Mouse (Mus musculus): ENCODE results near the gene Csrnp2. TPM values are rescaled to one million over a fixed set of nuclear protein-coding genes. Genes with fewer than 3 reads are reported as not detected.

Csrnp2 gene
- polyA plus RNA-seq, 1 experiment, result 8.7 TPM

DNA sequence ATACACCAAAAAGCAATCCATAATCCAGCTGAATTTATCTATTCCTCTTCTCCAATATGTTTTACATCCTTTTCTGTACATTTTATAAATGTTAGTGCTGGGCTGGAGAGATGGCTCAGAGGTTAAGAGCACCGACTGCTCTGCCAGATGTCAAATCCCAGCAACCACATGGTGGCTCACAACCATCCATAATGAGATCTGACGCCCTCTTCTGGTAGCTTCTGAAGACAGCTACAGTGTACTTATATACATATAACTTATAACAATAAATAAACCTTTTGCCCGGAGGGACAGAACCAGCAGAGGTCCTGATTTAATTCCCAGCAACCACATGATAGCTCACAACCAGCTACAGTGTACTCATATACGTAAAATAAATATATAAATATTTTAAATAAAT, 46.7 kb downstream of the Csrnp2 start:
- TF ChIP-seq CTCF (IDR thresholded peaks at IDR 0.05; ENCODE audit: borderline replicate concordance, control insufficient read depth, extremely low read depth, insufficient read depth, low read length, poor library complexity), result no peak
- no peak for TF ChIP-seq POLR2A (IDR thresholded peaks at IDR 0.05; ENCODE audit: control insufficient read depth, extremely low read depth, insufficient read depth, low read length, poor library complexity)
- DNase-seq, result no peak
- Histone ChIP-seq H3K4me3 (ENCODE audit: control insufficient read depth, insufficient read depth, low read length) (no peak overlapping the region), H3K27me3 (ENCODE audit: control insufficient read depth, insufficient read depth, low read length) (no peaks in the 10 kb centered on the region), H3K27ac (ENCODE audit: control insufficient read depth, insufficient read depth, low read length) (no peak overlapping the region), H3K4me1 (replicated peaks; ENCODE audit: control insufficient read depth, insufficient read depth, low read length) (peaks cover 4% of the 10 kb centered on the region; the same call in 1 of the 2 replicates), H3K36me3 (ENCODE audit: control insufficient read depth, insufficient read depth, low read length) (no peaks in the 10 kb centered on the region)
- 97% methylated on average over 4 of the region's 4 CpGs for WGBS

DNA sequence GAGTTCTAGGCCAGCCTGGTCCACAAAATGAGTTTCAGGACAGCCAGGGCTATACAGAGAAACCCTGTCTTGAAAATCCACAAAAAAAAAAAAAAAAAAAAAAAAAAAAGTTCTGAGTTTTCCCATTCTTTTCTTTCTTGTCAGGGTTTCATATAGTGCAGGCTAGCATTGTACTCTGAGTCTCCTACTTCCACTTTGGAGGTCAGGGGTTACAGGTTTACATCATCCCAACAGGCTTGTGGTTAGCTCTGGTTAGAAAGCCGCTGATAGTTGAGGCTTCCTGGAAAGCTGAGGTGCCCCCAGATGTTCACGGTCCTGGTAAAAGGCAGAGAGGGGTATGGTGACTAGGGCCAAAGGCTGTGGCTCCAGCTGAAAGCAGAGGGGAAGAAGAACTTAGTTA, 48.4 kb downstream of the Csrnp2 start:
- WGBS, result 7% methylated on average over 2 of the region's 2 CpGs
- DNase-seq, result no peak

DNA sequence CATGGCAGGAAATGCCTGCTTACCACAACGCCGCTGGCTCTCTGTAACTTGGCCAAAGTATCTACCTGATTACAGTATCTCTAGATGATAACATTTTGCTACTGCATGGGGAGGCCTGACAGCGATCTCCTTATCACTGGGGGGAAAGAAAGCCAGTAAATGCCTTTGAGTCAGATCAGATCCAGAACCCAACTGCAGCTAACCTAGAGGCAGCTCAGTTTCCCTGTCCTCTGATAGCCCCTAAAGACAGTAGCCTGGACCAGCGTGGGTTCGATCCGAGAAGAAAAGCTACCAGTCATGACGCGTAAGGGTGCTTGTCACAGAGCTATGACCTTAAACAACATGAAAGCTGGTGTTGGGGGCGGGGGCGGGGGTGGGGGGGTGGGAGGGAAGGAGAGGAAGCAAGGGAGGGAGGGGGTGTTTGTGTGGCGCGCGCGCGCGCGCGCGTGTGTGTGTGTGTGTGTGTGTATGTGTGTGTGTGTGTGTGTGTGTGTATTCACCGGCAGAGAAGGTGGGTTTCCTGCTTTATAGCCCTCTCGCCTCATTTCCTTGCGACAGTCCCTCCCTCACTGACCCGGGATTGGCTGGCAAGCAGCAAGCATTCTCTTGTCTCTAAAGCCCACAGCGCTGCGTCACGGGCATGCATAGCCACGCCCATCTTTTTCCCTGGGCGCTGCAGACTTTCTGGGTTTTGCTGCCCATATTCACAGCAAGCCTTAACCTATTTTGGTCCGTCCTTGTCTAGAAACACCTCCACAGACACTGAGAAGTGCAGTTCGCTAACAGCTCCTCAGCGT, 52.0 kb downstream of the Csrnp2 start:
- Histone ChIP-seq H3K4me3 (ENCODE audit: control insufficient read depth, insufficient read depth, low read length) (peak overlapping the region; percentile 47), H3K27me3 (ENCODE audit: control insufficient read depth, insufficient read depth, low read length) (no peaks in the 10 kb centered on the region), H3K27ac (ENCODE audit: control insufficient read depth, insufficient read depth, low read length) (peak overlapping the region; percentile 89), H3K36me3 (ENCODE audit: control insufficient read depth, insufficient read depth, low read length) (no peaks in the 10 kb centered on the region), H3K4me1 (replicated peaks; ENCODE audit: control insufficient read depth, insufficient read depth, low read length) (peaks cover 17% of the 10 kb centered on the region)
- TF ChIP-seq POLR2A (IDR thresholded peaks at IDR 0.05; ENCODE audit: control insufficient read depth, extremely low read depth, insufficient read depth, low read length, poor library complexity), result peak; percentile 44; the same call in 1 of the 2 replicates
- TF ChIP-seq CTCF (IDR thresholded peaks at IDR 0.05; ENCODE audit: borderline replicate concordance, control insufficient read depth, extremely low read depth, insufficient read depth, low read length, poor library complexity), result no peak
- WGBS, result 3% methylated on average over 20 of the region's 31 CpGs
- peak; percentile 87 for DNase-seq

More for the DNA sequence above, 48.4 kb downstream of the Csrnp2 start:
- TF ChIP-seq CTCF (IDR thresholded peaks at IDR 0.05; ENCODE audit: borderline replicate concordance, control insufficient read depth, extremely low read depth, insufficient read depth, low read length, poor library complexity), result no peak
- TF ChIP-seq POLR2A (IDR thresholded peaks at IDR 0.05; ENCODE audit: control insufficient read depth, extremely low read depth, insufficient read depth, low read length, poor library complexity), result no peak
- H3K27ac ChIP-seq (ENCODE audit: control insufficient read depth, insufficient read depth, low read length), result no peak overlapping the region
- no peaks in the 10 kb centered on the region for H3K36me3 ChIP-seq (ENCODE audit: control insufficient read depth, insufficient read depth, low read length)
- H3K27me3 ChIP-seq (ENCODE audit: control insufficient read depth, insufficient read depth, low read length), result no peaks in the 10 kb centered on the region
- peaks cover 6% of the 10 kb centered on the region; the same call in 1 of the 2 replicates for H3K4me1 ChIP-seq (replicated peaks; ENCODE audit: control insufficient read depth, insufficient read depth, low read length)
- no peak overlapping the region for H3K4me3 ChIP-seq (ENCODE audit: control insufficient read depth, insufficient read depth, low read length)

DNA sequence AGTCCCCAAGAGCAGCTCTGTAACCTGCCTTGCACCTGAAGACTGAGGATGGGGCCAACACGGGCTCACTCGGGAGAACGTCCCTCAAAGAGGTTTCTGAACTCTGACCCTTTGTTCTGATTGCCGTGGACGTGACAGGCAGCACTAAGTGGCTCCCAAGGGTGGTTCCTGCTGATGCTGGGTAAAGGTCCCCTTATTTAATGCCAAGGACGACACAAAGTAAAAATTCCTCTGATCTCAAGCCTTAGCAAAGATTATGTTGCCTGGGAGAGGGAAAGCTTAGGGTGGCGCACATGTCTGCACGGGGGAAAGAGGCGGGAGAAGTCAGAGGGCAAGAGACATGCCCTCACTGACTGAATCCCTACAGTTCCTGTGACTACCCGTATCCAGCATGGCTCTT, 58.8 kb downstream of the Csrnp2 start:
- H3K4me1 ChIP-seq (replicated peaks; ENCODE audit: control insufficient read depth, insufficient read depth, low read length), result peaks cover 11% of the 10 kb centered on the region
- no peaks in the 10 kb centered on the region for H3K36me3 ChIP-seq (ENCODE audit: control insufficient read depth, insufficient read depth, low read length)
- no peak overlapping the region for H3K4me3 ChIP-seq (ENCODE audit: control insufficient read depth, insufficient read depth, low read length)
- no peak overlapping the region for H3K27ac ChIP-seq (ENCODE audit: control insufficient read depth, insufficient read depth, low read length)
- 91% methylated on average over 10 of the region's 10 CpGs for WGBS
- no peaks in the 10 kb centered on the region for H3K27me3 ChIP-seq (ENCODE audit: control insufficient read depth, insufficient read depth, low read length)
- TF ChIP-seq CTCF (IDR thresholded peaks at IDR 0.05; ENCODE audit: borderline replicate concordance, control insufficient read depth, extremely low read depth, insufficient read depth, low read length, poor library complexity) (no peak), POLR2A (IDR thresholded peaks at IDR 0.05; ENCODE audit: control insufficient read depth, extremely low read depth, insufficient read depth, low read length, poor library complexity) (no peak)
- no peak for DNase-seq

DNA sequence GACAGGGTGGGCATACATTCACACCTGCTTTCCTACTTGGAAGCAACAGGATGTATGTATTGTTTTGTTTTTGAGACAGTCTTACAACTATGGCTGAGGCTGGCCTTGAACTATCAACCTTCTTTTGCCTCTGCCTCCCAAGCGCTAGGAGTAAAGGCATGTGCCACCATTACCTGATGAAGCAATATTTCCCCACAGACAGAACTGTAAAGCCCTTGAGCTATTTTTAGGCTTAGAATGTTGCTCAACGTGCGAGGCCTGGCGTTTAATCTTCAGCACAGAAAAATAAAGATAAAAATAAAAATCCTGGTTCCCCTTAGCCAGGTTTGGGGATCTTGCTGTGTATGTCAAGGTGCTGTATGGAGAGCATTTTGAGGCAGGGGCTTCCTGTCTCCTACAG, 59.2 kb downstream of the Csrnp2 start:
- H3K27ac ChIP-seq (ENCODE audit: control insufficient read depth, insufficient read depth, low read length), result no peak overlapping the region
- DNase-seq, result no peak
- TF ChIP-seq POLR2A (IDR thresholded peaks at IDR 0.05; ENCODE audit: control insufficient read depth, extremely low read depth, insufficient read depth, low read length, poor library complexity) (no peak), CTCF (IDR thresholded peaks at IDR 0.05; ENCODE audit: borderline replicate concordance, control insufficient read depth, extremely low read depth, insufficient read depth, low read length, poor library complexity) (no peak)
- H3K4me1 ChIP-seq (replicated peaks; ENCODE audit: control insufficient read depth, insufficient read depth, low read length), result peaks cover 11% of the 10 kb centered on the region
- no peak overlapping the region for H3K4me3 ChIP-seq (ENCODE audit: control insufficient read depth, insufficient read depth, low read length)
- H3K36me3 ChIP-seq (ENCODE audit: control insufficient read depth, insufficient read depth, low read length), result no peaks in the 10 kb centered on the region
- H3K27me3 ChIP-seq (ENCODE audit: control insufficient read depth, insufficient read depth, low read length), result no peaks in the 10 kb centered on the region
- WGBS, result 85% methylated on average over 4 of the region's 4 CpGs

DNA sequence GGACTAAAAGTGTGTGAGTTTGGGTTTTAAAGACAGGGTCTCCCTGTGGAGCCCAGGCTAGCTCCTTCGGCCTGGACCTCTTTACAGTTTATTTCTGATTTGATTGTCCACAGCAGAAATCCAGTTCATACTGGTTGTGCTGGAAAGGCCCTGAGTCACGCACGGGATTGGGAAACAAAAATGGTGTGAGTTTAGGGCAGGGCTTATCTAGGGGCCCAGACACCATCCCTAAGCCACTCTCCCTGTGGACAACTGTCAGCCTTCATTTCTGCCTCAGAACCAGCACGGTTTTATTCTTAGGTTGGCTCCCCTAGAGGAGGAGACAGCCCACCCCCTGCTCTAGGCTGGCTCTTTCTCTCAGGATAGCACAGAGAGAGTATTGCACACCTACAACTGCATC, 62.1 kb downstream of the Csrnp2 start:
- Histone ChIP-seq H3K4me3 (ENCODE audit: control insufficient read depth, insufficient read depth, low read length) (no peak overlapping the region), H3K27ac (ENCODE audit: control insufficient read depth, insufficient read depth, low read length) (no peak overlapping the region), H3K36me3 (ENCODE audit: control insufficient read depth, insufficient read depth, low read length) (no peaks in the 10 kb centered on the region), H3K4me1 (replicated peaks; ENCODE audit: control insufficient read depth, insufficient read depth, low read length) (no peaks in the 10 kb centered on the region), H3K27me3 (ENCODE audit: control insufficient read depth, insufficient read depth, low read length) (no peaks in the 10 kb centered on the region)
- 83% methylated on average over 4 of the region's 4 CpGs for WGBS
- no peak for DNase-seq
- TF ChIP-seq CTCF (IDR thresholded peaks at IDR 0.05; ENCODE audit: borderline replicate concordance, control insufficient read depth, extremely low read depth, insufficient read depth, low read length, poor library complexity), result no peak
- no peak for TF ChIP-seq POLR2A (IDR thresholded peaks at IDR 0.05; ENCODE audit: control insufficient read depth, extremely low read depth, insufficient read depth, low read length, poor library complexity)
